Mouse (Mus musculus): ENCODE data around the gene Sag. TPM values are rescaled to one million over a fixed set of nuclear protein-coding genes. Genes with fewer than 3 reads are reported as not detected.
A peak's percentile ranks its signal among the peaks of the same experiment; 100 is the strongest.

The Sag gene
- total and polyA plus RNA-seq, 3 experiments = 0.19 to 2.0 (median 1.0) TPM

GRCm38 (mm10) chr1:87866672-87867071 is 63.2 kb downstream of the Sag start (continued):
- TF ChIP-seq ZNF384 (IDR thresholded peaks at IDR 0.05; ENCODE audit: low read depth, low read length) = peak; percentile 59
- peak; percentile 23; the same call in 1 of the 2 replicates for TF ChIP-seq SMC3 (IDR thresholded peaks at IDR 0.05; ENCODE audit: low read depth, low read length)
- TF ChIP-seq TBP (conservative IDR thresholded peaks at IDR 0.05; ENCODE audit: low read depth, low read length) = peak; percentile 29; the same call in 1 of the 2 replicates
- TF ChIP-seq E2F4 (IDR thresholded peaks at IDR 0.05; ENCODE audit: insufficient replicate concordance, low read depth, low read length) = no peak
- TF ChIP-seq MYC (IDR thresholded peaks at IDR 0.05; ENCODE audit: low read depth, low read length) = peak; percentile 59; the same call in 1 of the 2 replicates
- TF ChIP-seq JUND (conservative IDR thresholded peaks at IDR 0.05; ENCODE audit: low read depth, low read length) = peak; percentile 56; the same call in 1 of the 2 replicates
- peak; percentile 86 for TF ChIP-seq MAFK (IDR thresholded peaks at IDR 0.05; ENCODE audit: insufficient replicate concordance, low read length)
- TF ChIP-seq TCF12 (IDR thresholded peaks at IDR 0.05; ENCODE audit: low read depth, low read length) = peak; percentile 94

- H3K79me2 ChIP-seq (replicated peaks; ENCODE audit: control insufficient read depth, extremely low read depth, insufficient read depth, poor library complexity, severe bottlenecking) = peaks cover 92% of the 10 kb centered on the region
- 0 out of 2 replicates have a peak, but pooled peaks have one; percentile 2 for TF ChIP-seq MEF2A (IDR thresholded peaks at IDR 0.05; ENCODE audit: borderline replicate concordance, low read depth, low read length)
- no peak for TF ChIP-seq USF2 (conservative IDR thresholded peaks at IDR 0.05; ENCODE audit: low read depth, low read length)
- no peak overlapping the region for H3K9ac ChIP-seq (ENCODE audit: insufficient read depth, low read depth)
- in situ Hi-C loops (cut with MboI; ENCODE audit: low pct_ligation_motif_present, low pct_unique_long_range_greater_than_20kb, low sequenced_read_pairs) (no loop called here), dilution Hi-C loops (cut with MboI; ENCODE audit: extremely low pct_ligation_motif_present, extremely low pct_unique_long_range_greater_than_20kb, low sequenced_read_pairs) (no loop called here)
- H3K9me3 ChIP-seq (replicated peaks; ENCODE audit: low read length) = peaks cover 4% of the 10 kb centered on the region
- H3K36me3 ChIP-seq (replicated peaks in 1 of 2; ENCODE audit: control insufficient read depth in 1 of 2, insufficient read depth in 1 of 2, low read length in 1 of 2) = peaks cover 0 to 21% of the 10 kb centered on the region in 2 experiments
- H3K27me3 ChIP-seq (replicated peaks) = no peaks in the 10 kb centered on the region
- DNase-seq (ENCODE audit: extremely low read depth) = no peak
- H3K4me2 ChIP-seq (ENCODE audit: insufficient read depth, low read depth, poor library complexity, severe bottlenecking) = no peak overlapping the region
- H3K4me3 ChIP-seq (replicated peaks in 1 of 3; ENCODE audit: low read depth in 2 of 3, low read length in 2 of 3, poor library complexity in 1 of 3) = no peak overlapping the region
- H3K4me1 ChIP-seq (ENCODE audit: control insufficient read depth in 1 of 2, insufficient read depth in 2 of 2) = peaks cover 29 to 91% of the 10 kb centered on the region in 2 experiments
- H3K27ac ChIP-seq (ENCODE audit: insufficient read depth, low read depth) = peak overlapping the region; percentile 28; the same call in 1 of the 2 replicates
Measured at GRCm38 (mm10) chr1:87871546-87871945, 68.1 kb downstream of the Sag start.

GRCm38 (mm10) chr1:87873081-87873480 is 69.6 kb downstream of the Sag start:
- no peak overlapping the region for H3K4me3 ChIP-seq (replicated peaks in 1 of 3; ENCODE audit: low read depth in 2 of 3, low read length in 2 of 3, poor library complexity in 1 of 3)
- DNase-seq (ENCODE audit: extremely low read depth) = no peak
- H3K9me3 ChIP-seq (replicated peaks; ENCODE audit: low read length) = no peaks in the 10 kb centered on the region
- peaks cover 33 to 95% of the 10 kb centered on the region in 2 experiments for H3K4me1 ChIP-seq (ENCODE audit: control insufficient read depth in 1 of 2, insufficient read depth in 2 of 2)
- in situ Hi-C loops (cut with MboI; ENCODE audit: low pct_ligation_motif_present, low pct_unique_long_range_greater_than_20kb, low sequenced_read_pairs) = no loop called here
- H3K36me3 ChIP-seq (replicated peaks in 1 of 2; ENCODE audit: control insufficient read depth in 1 of 2, insufficient read depth in 1 of 2, low read length in 1 of 2) = peaks cover 0 to 25% of the 10 kb centered on the region in 2 experiments
- H3K79me2 ChIP-seq (replicated peaks; ENCODE audit: control insufficient read depth, extremely low read depth, insufficient read depth, poor library complexity, severe bottlenecking) = peaks cover 95% of the 10 kb centered on the region
- H3K27ac ChIP-seq (ENCODE audit: insufficient read depth, low read depth) = no peak overlapping the region
- TF ChIP-seq CHD1 (IDR thresholded peaks at IDR 0.05; ENCODE audit: low read depth, low read length) (no peak), PAX5 (IDR thresholded peaks at IDR 0.05; ENCODE audit: low read length) (no peak), JUND (conservative IDR thresholded peaks at IDR 0.05; ENCODE audit: low read depth, low read length) (no peak), RAD21 (IDR thresholded peaks at IDR 0.05; ENCODE audit: low read depth, low read length) (no peak), NRF1 (IDR thresholded peaks at IDR 0.05; ENCODE audit: low read depth, low read length) (no peak), ELF1 (IDR thresholded peaks at IDR 0.05; ENCODE audit: low read depth, low read length) (no peak), KAT2A (IDR thresholded peaks at IDR 0.05; ENCODE audit: insufficient replicate concordance, low read length) (no peak)
- no peaks in the 10 kb centered on the region for H3K27me3 ChIP-seq (replicated peaks)
- no peak overlapping the region for H3K9ac ChIP-seq (ENCODE audit: insufficient read depth, low read depth)
- dilution Hi-C loops (cut with MboI; ENCODE audit: extremely low pct_ligation_motif_present, extremely low pct_unique_long_range_greater_than_20kb, low sequenced_read_pairs) = no loop called here
- no peak overlapping the region for H3K4me2 ChIP-seq (ENCODE audit: insufficient read depth, low read depth, poor library complexity, severe bottlenecking)
